Mouse (Mus musculus): ENCODE data around the gene Sox21.

DNA sequence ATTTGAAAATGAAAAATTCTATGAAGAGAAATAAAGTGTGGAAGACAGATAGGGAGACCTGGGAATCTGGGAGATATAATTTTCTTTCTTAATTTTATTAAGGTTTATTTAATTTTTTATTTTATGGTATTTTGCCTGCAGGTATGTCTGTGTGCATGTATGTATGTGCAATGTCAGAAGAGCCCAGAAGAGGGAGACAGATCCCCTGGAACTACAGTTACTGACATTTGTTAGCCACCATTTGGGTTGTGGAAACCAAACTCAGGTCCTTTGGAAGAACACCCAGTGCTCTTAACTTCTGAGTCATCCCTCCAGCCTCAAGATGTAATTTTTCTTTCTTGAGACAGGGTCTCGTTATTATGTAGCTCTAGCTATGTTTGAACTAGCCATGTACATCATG lies 15.9 kb downstream of the Sox21 start:
- no peak for TF ChIP-seq GATA1 (IDR thresholded peaks at IDR 0.05; ENCODE audit: borderline replicate concordance, low read length)
- TF ChIP-seq FLI1 (IDR thresholded peaks at IDR 0.05; ENCODE audit: low read length): no peak
